Mouse (Mus musculus) embryo, embryonic 10 days (tissue): ENCODE measurements around the gene Wdr92.

Experiments used
- DNase-seq: peaks from one replicate; pipeline ENCODE4 v3.0.0-alpha.2; 2015; ENCODE audit warnings: low spot score

Gene Wdr92

DNA sequence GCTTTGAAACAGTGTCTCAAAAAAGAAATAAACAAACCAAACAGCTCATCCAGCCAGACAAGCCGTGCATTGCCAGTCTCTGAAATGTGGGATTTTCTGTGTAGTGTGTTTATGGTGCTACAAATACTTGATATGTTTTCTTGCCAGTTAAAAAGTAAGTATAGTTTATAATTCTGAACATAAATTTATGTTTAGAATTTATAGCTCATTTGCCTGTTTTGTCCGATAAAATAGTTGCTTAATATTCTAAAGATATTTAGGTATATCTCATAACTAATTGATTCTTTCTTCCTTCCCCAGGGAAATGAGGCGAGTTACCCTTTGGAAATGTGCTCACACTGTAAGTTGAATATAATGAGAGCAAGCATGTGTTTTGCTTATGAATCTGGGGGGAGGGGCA is at the start of gene Wdr92:
Gene Wdr92 (plus strand): TSS at position 301 of the 400 bp plus-strand sequence.
- DNase-seq = no peak

DNA sequence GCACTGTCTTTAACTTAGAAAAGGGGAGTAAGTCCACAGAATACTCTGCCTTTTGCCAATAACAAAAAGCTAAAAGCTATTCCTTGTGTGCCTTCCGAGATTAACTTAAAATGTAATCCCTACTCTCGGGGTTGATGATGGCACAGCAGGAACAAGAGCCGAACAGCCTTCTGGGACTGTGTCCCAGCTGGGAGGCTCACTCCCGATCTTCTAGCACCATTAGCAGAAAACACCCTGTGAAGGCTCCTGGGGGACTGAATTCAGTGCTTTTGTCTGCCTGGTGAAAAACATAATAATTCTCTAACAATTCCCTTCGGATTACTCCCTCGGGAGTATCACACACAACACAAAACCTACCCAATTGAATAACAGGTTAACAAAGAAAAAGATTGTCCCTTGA is 46.3 kb upstream of the Wdr92 start:
- no peak for DNase-seq

DNA sequence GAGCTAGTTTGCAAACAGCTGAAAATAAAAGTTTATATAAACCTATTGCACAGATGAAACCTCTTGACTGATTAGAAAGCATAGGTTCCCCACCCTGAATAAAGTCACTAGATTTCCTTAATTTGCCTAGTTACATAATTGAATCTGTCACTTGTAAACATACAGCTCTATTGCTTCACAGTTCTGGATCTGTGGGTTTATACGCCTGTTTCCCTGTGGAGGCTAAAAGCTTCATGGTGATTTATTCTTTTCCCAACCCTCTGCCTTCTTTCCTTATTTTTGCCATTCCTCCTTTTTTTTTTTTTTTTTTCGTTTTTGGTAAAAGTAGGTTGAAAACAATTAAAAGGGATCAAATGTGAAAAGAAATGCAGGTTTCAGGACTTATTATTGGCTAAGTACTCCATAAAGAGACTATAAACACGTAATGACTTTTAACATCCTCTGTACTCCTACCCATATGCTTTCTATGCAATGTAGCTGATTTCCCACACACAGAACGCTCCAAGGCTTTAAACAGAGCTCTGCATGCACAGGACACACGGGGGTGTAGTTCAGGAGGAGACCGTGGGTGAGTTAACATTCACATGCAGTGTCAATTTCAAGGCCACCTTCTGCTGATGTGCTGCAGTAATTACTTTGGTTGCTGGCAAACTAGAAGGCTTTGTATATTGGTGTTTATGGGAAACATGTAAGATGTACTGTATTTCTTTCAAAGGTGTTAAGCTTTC is 43.4 kb upstream of the Wdr92 start:
- DNase-seq = no peak

DNA sequence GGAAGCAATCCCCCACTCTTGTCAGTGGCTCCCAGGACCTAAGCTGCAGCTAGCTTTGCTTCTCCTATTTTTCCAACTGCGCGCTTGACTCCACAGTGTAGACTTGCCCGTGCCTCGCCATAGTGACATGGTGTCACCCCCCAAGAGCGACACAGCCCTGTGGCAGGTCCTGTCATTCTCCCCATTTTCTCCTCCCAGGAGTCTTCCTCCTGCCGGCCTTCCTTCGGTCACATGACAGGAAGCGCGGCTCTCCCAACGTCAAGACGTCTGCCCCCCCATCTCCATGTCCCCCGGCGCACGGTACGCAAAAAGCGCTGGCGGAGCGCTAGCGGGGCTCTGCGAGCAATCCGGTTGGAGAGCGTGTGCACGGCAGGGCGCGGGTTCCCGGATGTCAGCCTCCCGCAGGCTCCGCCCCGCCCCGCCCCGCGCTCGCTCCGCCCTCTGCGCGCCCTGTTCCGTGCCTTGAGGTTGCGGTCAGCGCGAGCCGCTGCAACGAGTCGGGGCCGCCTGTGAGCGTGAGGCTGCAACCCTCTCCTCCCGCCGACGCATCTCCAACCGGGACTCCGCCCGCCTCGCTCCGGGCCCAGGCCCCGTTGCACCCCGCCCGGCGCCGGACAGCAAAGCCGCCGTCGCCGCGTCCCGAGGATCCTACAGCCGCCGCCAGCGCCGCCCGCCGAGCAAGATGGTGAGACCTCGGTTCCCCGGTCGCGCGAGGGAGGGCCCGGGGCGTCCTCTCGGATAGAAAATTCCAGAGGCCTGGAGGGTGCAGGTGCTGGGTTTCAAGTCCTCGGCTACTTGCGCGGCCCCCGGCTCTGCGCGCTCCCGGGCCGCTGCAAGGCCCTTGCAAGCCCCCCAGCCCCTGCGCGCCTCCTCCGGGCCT is 22.8 kb upstream of the Wdr92 start, which contains the start of gene Ppp3r1:
Gene Ppp3r1 (plus strand): TSS at position 406 of the 880 bp plus-strand sequence.
- peak; percentile 95 for DNase-seq

DNA sequence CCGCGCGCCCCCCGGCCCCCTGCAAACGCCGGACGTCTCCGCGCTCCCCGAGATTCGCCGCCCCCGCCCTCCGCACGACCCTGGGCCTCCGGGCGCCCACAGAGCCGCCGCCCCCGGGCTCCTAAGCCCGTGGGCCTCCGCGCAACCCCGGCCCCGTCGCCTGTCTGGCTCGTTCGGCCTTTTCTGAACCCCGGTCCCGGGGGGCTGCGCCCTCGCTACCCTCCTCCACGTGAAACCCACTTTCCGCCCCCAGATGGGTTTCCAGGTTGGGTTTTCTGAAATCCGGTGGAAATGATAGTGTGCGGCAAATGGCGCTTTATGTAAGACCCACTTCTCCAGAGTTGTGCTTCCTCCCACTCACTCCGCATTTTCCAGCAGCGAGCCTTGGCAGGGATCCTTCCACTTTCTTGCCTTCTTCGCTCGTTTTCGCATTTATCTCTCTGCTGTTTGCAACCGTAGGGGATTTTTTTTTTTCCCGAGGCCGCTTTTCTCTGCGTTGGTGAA is 22.1 kb upstream of the Wdr92 start:
- peak; percentile 31 for DNase-seq

DNA sequence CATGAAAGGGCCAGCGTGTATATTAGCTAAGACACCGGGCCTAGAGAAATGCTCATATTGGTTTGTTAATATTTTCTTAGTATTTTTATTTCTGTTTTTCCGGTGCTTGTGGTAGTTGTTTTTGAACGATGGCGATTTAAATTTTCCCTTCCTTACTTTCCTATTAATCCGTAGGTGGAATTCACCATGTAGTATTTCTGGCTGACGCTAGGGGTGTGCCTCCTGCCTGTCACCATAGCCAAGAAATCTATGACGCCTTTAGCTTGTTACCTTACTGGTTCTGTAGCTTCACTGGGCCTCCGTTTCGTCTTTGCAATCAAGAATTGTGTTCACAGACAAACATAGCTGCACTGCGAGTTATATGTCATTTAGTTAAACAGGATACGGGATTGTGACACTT is 21.7 kb upstream of the Wdr92 start:
- peak; percentile 77 for DNase-seq

DNA sequence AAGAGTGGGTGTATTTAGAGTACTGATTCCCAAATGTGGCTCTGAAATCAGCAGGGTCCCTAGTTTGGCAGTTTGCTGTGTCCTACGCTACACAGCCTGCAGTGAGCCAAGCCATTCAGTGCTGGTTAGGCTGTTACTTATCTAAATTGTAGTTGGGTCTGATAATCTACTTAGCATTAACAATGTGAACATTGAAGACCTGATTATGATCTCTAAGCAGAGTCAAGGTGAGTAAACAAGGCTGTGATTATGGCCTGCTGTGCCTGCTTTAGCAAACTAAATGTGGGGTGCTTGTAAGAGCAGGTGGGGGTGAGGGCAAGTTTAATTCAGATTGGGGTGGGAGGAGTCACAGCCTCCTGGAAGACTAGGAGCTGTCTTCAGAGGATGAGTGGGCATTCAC is 18.0 kb upstream of the Wdr92 start:
- DNase-seq = no peak

DNA sequence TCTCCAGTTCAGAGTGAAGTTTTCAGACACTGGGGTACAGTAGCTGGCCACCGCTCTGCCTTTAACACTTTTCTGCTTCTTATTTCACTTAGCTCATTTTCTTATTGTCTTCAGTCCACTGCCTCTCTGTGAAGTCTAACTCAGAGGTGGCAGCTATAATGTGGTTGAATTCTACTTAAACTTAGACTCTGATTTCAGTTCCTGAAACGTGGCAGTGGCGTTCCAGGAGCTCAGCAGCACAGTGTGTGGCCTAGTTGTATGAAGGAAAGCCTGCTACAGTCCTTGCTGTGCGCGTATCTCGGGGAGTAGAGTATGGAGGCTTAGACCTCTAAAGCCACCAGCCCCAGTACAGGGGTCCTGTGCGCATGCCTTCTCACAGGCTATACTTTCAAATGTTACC is 15.3 kb upstream of the Wdr92 start:
- no peak for DNase-seq

DNA sequence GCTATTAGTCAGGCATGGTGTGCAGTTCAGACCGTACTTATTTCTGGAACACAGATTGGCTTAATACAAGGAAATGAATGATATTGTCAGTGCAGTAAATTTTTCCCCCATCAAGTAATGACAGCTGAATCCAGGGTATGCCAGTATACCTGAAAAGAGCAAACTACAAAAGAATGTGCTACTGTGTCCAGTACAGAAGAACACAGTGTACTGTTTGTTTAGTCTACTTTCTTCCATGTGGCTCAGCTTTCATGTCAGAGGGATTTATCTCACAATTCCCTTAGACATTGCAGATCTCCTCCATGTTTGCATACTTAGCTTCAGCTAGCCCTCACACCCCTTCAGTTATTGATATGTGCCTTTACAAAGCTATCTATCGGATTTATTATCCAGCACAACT is 12.6 kb upstream of the Wdr92 start:
- no peak for DNase-seq

DNA sequence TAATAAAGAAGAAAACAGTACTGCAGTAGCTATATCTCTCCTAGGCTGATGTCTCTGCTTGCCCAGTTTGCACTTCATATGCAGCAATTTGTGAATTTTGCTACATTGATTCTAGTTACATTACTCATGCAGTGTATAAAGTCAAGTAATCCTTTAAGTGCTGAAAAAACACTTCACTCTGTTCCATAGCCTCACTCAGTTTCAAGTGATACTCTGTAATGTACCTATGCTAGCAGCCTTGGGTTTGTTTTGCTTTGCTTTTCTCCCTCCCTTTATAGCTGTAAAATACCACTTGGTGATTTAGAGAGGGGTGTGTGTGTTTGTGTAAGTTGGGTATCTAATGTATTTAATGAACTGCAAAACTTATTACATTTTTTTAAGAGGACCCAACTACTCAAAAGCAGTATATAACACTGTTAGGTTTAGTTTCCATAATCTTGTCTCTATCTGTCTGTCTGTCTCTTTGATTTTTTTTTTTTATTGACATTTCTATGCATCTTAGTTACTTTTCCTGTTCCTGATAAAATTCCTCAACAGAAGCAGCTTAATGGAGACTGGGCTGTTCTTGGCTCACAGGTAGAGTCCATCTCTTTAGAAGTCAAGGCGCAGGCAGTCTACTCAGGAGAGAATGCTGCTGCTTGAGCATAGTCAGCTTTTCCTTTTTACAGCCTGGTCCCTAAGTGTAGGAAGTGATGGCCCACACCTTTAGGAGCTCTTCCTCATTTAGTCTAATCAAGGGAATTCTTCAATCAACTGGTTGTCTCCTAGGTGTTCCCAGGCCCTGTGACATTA is 10.8 kb upstream of the Wdr92 start:
- no peak for DNase-seq

DNA sequence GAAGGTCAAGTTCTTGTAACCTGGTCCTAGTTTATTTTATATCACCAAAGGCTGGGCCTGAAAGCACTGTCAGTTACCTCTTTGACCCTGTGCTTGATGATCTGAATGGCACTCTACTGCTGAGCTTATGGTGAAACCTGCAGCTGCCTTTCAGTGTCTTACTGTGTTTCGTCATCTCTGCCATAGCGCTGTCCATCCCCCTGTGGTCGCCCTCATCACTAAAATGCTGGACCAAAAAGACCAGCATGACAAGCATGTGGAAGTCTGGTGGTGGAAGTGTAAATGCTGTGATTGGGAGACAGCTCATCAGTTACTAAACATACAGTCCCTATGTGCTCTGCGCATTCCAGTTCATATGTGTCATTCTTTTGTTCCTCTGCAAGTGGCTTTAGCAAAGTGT is 9.6 kb upstream of the Wdr92 start:
- no peak for DNase-seq

DNA sequence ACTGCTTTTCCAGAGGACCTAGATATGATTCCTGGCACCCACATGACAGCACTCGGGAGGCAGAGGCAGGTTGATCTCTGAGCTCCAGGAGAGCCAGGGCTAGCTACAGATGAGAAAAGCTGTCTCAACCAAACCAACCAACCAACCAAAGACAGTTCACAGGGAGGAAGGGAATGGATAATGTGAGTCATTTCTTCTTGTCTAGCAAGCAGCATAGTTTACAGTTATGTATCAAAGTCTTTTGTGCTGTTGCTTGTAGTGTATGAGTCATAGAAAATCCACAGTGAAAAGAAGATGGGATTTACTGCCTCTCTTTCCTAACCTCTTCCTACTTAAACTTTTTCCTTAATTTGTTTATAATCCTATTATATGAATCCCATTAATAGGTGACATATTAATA is 5.3 kb upstream of the Wdr92 start:
- DNase-seq = no peak

DNA sequence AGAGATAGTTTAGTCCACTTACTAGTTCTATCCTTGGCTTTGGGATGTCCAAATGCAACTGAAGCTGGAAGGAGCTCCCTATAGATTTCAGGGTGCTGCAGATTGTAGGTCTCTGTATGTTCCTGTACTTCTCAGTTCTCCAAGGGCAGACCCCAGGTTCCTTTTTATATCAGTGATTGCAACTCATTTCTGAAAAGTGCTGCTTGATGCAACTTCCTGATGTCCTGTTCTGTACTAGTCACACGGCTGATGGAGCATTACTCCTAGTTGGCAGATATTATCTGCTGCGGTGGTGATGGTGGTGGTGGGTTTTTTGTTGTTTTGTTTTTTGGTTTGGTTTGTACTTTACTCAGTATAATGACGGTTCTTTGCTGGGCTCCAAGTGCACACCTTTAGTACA is 1.2 kb upstream of the Wdr92 start:
- no peak for DNase-seq

DNA sequence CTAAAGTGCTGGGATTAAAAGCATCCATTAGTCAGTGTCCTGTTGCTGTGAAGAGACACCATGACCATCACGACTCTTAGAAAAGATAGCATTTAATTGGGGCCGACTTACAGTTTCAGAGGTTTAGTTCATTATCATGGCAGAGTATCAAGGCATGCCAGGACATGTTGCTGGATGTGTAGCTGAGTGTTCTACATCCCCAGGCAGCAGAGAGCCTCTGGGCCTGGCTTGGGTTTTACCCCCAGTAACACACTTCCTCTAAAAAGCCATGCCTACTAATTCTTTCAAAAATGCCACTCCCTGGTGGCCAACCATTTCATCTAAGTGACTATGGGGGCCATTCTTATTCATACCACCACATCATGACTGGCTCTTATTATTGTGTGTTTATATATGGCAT is 1.3 kb downstream of the Wdr92 start:
- DNase-seq = no peak

DNA sequence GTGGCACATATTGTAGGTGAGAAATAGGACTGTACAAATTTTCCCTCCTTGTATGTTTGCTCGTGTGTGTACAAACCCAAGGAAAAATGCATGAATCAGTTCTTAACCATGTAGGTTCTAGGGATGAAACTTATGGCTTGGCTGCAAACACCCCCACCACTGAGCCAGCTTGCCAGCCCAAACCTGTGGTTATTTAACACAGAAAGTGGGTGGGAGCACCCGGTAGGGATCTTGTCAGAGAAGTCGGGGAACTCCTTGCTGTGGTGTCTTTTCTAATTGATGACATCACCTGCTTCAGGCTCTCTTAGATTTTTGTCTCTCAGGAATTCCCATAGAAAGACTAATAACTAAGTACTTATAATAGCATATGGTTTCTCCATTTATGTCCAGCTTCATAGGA is 5.7 kb downstream of the Wdr92 start:
- no peak for DNase-seq

DNA sequence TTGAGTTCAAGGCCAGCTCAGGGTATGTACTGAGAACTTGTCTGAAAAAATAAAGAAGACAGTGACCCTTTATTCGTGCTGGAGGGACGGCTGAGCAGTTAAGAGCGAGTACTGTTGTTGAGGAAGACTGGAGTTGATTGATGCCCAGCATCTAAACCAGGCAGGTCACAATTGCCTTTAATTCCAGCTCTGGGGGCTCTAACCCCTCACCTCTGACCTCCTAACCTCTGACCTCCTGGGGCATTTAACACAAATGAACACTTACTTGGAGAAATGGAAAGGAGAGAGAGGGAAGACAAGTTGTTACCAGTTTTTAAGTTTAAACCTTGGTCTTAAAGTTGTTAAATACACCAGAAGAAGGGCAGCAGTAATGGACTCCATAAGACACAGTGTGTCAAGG is 6.9 kb downstream of the Wdr92 start:
- DNase-seq = peak; percentile 45

DNA sequence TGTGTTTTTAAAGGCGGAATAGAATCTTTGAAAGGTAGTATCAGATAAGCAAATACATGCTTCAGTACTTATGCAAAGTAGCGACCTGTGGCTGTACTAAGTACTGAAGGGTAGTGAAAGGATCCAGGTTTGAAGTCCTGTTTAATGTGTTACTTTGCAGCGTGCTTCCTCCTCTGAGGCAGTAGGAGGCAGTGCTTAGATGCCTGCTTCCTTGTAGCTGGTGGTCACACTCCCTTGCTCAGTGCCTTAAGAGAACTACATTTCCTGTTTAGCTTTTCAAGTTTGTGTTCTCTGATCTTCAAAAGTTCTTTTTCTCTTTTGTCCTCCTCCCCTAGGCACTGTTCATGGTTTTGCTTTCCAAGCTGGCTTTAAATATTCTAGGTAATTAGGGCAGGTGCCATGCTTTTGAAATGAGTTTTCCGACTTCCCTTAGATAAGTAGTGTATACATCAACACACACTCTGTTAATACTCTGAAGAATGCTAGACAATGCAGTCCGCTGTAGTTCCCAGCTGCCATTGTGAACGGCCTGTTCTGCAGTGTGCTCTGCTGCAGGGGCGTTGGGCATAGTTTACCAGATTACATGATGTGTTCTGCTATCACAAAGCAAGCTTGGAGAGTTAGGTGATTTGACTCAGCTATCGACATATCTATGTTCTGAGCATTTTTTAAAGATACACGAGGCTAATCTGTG is 10.4 kb downstream of the Wdr92 start:
- DNase-seq = no peak

DNA sequence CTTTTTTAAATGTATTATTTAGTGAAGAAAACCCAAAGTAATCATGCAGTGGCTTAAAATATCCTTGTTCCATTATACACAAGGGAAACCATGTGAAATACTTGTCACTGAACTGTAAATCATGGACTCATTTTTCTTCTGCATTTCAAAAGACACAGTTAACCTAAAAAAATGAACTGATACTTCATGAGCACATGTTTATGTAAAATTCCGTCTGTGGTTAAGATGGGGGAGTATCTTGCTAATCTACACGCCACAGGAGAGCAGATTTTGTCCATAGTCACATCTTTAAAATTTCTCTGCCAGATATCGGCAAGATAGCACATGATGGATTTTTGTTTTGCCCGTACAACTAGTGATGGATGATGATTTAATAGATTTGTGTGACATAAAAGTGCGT is 17.3 kb downstream of the Wdr92 start:
- no peak for DNase-seq

DNA sequence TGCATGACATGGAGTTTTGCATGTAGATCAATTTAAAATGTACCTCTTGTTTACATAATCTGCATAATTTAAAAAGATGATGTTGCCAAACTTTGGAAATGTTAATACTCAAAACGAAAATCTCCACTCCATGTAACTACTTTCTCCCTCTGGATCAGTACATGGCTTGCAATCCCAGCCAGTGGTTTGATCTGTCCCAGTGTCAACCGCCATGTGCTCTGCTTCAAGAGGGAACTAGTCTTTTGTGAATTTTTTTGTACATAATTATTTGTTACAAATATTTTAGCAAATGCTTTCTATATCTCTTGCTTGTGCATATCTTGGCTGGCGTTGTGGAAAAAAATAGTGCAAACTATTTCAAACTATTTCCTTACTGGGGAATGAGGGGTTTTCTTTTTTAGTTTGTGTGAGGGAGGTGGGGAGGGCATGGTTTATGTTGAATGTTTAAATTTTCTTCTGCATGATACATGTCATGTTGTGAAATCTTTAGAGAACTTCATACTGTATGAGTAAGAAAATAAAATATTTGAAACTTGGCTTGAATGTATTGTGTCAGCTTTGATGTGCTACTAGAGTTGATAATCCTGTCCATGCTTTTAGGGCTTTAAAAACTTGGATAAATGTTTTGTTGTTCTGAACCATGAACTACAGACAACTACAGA is 18.1 kb downstream of the Wdr92 start:
- no peak for DNase-seq

DNA sequence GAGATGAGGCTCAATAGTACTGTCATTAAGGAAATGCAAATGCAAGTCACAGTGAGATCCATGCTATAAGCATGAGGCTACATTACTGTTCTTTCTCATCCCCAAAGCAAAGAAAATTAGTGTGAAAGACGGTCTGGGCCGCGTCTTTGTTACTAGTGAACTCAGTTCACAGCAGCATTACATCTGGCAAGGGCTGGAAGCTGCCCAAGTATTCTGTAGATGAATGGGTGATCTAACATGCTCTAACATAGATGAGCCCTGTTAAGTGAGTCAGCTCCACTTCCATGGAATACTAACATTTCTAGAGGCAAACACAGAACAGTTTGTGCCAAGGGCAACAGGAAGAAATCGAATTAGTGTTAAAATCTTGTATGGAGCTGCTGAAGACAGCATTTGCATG is 19.0 kb downstream of the Wdr92 start:
- DNase-seq = no peak

DNA sequence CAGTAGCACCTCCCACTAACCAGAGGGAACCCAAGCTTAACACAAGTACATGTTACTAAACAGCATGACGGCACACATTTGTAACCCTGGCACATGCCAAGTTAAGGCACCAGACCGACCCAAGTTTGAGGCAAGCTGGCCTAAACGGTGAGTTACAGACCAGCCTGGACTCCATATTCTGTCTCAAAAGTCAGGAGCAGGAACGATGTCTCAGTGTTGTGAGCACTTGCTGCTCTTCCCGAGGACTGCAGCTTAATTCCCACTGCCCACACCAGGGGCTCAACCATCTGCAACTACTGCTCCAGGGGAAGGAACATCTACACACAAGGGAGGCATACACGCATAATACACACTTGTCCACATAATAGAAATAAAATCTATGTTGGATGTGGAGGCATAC is 20.6 kb downstream of the Wdr92 start:
- DNase-seq = no peak
